Mouse (Mus musculus) CH12.LX (cell line): Measurements from ENCODE around the gene Lif.
A peak's percentile ranks its signal among the peaks of the same experiment; 100 is the strongest.

Experiments
- CHD1 ChIP-seq: IDR thresholded peaks from 2 replicates; pipeline ENCODE4 v1.6.1; 2012; ENCODE audit warnings: low read depth, low read length, improper control_type of control experiment, inconsistent platforms
- CTCF ChIP-seq, 2 experiments: IDR thresholded peaks in 1 of 2; conservative IDR thresholded peaks in 1 of 2; 2 replicates each; pipeline ENCODE4 v1.5.1; 2011 to 2012; ENCODE audit warnings: low read depth in 2 of 2, low read length in 2 of 2, improper control_type of control experiment in 1 of 2, inconsistent platforms in 1 of 2, mild to moderate bottlenecking in 1 of 2, moderate library complexity in 1 of 2
- ELF1 ChIP-seq: IDR thresholded peaks from 2 replicates; pipeline ENCODE4 v1.6.1; 2014; ENCODE audit warnings: low read depth, mild to moderate bottlenecking, inconsistent platforms, low read length, improper control_type of control experiment
- EP300 ChIP-seq: IDR thresholded peaks from 2 replicates; pipeline ENCODE4 v1.6.1; 2011; ENCODE audit warnings: low read length, improper control_type of control experiment
- MAX ChIP-seq: IDR thresholded peaks from 2 replicates; pipeline ENCODE4 v1.6.1; 2011; ENCODE audit warnings: low read length, improper control_type of control experiment
- MEF2A ChIP-seq: IDR thresholded peaks from 2 replicates; pipeline ENCODE4 v1.6.1; 2014; ENCODE audit warnings: low read depth, mild to moderate bottlenecking, inconsistent platforms, low read length, improper control_type of control experiment, borderline replicate concordance
- NELFE ChIP-seq: IDR thresholded peaks from 2 replicates; pipeline ENCODE4 v1.6.1; 2011; ENCODE audit warnings: low read depth, low read length, improper control_type of control experiment
- POLR2A ChIP-seq: IDR thresholded peaks from 2 replicates; pipeline ENCODE4 v1.6.1; 2011; ENCODE audit warnings: low read depth, mild to moderate bottlenecking, improper control_type of control experiment, low read length
- POLR2AphosphoS2 ChIP-seq: IDR thresholded peaks from 2 replicates; pipeline ENCODE4 v1.6.1; 2011; ENCODE audit warnings: low read depth, low read length, improper control_type of control experiment
- TBP ChIP-seq: conservative IDR thresholded peaks from 2 replicates; pipeline ENCODE4 v1.6.1; 2011; ENCODE audit warnings: low read depth, low read length, improper control_type of control experiment
- USF1 ChIP-seq: IDR thresholded peaks from 2 replicates; pipeline ENCODE4 v1.6.1; 2014; ENCODE audit warnings: low read depth, mild to moderate bottlenecking, inconsistent platforms, low read length, improper control_type of control experiment
- ZC3H11A ChIP-seq: IDR thresholded peaks from 2 replicates; pipeline ENCODE4 v1.6.1; 2012; ENCODE audit warnings: low read depth, mild to moderate bottlenecking, inconsistent platforms, low read length, improper control_type of control experiment
- ZKSCAN1 ChIP-seq: IDR thresholded peaks from 2 replicates; pipeline ENCODE4 v1.6.1; 2012; ENCODE audit warnings: low read depth, inconsistent platforms, low read length, improper control_type of control experiment, borderline replicate concordance

- peak in 1 of 2 experiments; percentile 45; a peak in 2 of 4 replicates for TF ChIP-seq CTCF (conservative IDR thresholded peaks at IDR 0.05 in 1 of 2, IDR thresholded peaks at IDR 0.05 in 1 of 2; ENCODE audit: low read depth in 2 of 2, low read length in 2 of 2)
- no peak for TF ChIP-seq POLR2A
- TF ChIP-seq ZKSCAN1, result no peak
- no peak for TF ChIP-seq TBP
- TF ChIP-seq USF1, result no peak
- no peak for TF ChIP-seq EP300
- TF ChIP-seq MEF2A, result no peak
- no peak for TF ChIP-seq POLR2AphosphoS2
- TF ChIP-seq NELFE, result no peak
- TF ChIP-seq MAX, result no peak
- TF ChIP-seq ELF1, result peak; percentile 31; the same call in 1 of the 2 replicates
- TF ChIP-seq ZC3H11A, result no peak
- TF ChIP-seq CHD1, result no peak
Observed at GRCm38 (mm10) chr11:4261969-4262368, 4.6 kb downstream of the Lif start.
